Mouse (Mus musculus) stomach, embryonic 16.5 days (tissue): ENCODE measurements at regions not wholly inside any gene's neighbourhood (a gene's known extent, or its start where the extent isn't known, plus 50 kb on each side); places are given as distances from the start of the nearest gene placed in this dataset.

ENCODE experiments used
- ATAC-seq: fragments of 200-750 bp; cut with Nextera tagmentation; 2 replicates; pipeline ENCODE4 v1.8.0; 2017; ENCODE audit warnings: moderate number of reproducible peaks, moderate TSS enrichment; ENCODE audit not compliant: insufficient read depth, low FRiP score
- H3K27ac ChIP-seq: fragments of 300-500 bp; sonication (generic); 2 replicates; pipeline ENCODE4 v1.5.1; 2014; ENCODE audit warnings: low read length
- H3K27me3 ChIP-seq: fragments of 300-500 bp; sonication (generic); 2 replicates; pipeline ENCODE4 v1.6.1; 2014; ENCODE audit warnings: low read length, control low read depth, mixed read lengths; ENCODE audit not compliant: control insufficient read depth, insufficient read depth
- H3K36me3 ChIP-seq: fragments of 300-500 bp; sonication (generic); 2 replicates; pipeline ENCODE4 v1.6.1; 2014; ENCODE audit warnings: low read length; ENCODE audit not compliant: control insufficient read depth, insufficient read depth
- H3K4me1 ChIP-seq: fragments of 300-500 bp; sonication (generic); 2 replicates; pipeline ENCODE4 v1.6.1; 2014; ENCODE audit warnings: low read length, control low read depth, mixed read lengths; ENCODE audit not compliant: control insufficient read depth, insufficient read depth
- H3K4me2 ChIP-seq: fragments of 300-500 bp; sonication (generic); 2 replicates; pipeline ENCODE4 v1.6.1; 2014; ENCODE audit warnings: low read depth, low read length, mixed read lengths
- H3K4me3 ChIP-seq: fragments of 300-500 bp; sonication (generic); replicated peaks from 2 replicates; pipeline ENCODE4 v1.5.1; 2014; ENCODE audit warnings: mild to moderate bottlenecking, low read length
- H3K9ac ChIP-seq: fragments of 300-500 bp; sonication (generic); 2 replicates; pipeline ENCODE4 v1.6.1; 2014; ENCODE audit warnings: low read length
- H3K9me3 ChIP-seq: fragments of 300-500 bp; sonication (generic); replicated peaks from 2 replicates; pipeline ENCODE4 v1.6.1; 2016; ENCODE audit warnings: low read length, control low read depth; ENCODE audit not compliant: control insufficient read depth
- WGBS: fragments of 180-500 bp; shearing (Covaris S2); extraction: QIAGEN DNeasy Blood & Tissue Kit; methylation state at CpG from one replicate; pipeline ENCODE4 v1.1.7; 2014; 5-methylcytosine and 5-hydroxymethylcytosine counted together

DNA sequence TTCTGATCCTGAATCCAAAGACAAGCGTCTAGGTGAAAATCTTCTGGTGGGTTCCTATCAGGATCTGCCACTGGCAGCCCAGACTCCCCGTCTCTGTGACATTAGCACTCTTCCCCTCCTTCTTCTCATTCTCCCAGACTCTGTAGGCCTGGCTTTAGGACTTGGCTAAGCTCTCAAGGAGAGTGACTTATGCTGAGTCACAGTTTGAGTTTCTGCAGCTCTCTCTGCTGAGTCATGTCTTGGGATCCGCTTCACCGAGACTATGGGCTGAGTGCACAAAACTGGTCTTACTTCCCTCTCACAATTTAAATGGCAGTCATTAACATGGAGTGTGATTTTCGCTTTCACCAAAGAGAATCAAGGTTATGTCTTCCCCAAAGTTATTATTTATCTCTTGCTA is 85.2 kb upstream of the Oxgr1 start:
- no peaks in the 10 kb centered on the region for H3K27me3 ChIP-seq
- no peak overlapping the region for H3K4me3 ChIP-seq
- H3K4me1 ChIP-seq = no peaks in the 10 kb centered on the region
- no peak overlapping the region for H3K4me2 ChIP-seq
- H3K27ac ChIP-seq = no peak overlapping the region
- H3K9me3 ChIP-seq = no peaks in the 10 kb centered on the region
- 68% methylated on average over 5 of the region's 5 CpGs for WGBS
- H3K36me3 ChIP-seq = no peaks in the 10 kb centered on the region
- no peak overlapping the region for H3K9ac ChIP-seq
- peak; percentile 29; the same call in 1 of the 2 replicates for ATAC-seq

DNA sequence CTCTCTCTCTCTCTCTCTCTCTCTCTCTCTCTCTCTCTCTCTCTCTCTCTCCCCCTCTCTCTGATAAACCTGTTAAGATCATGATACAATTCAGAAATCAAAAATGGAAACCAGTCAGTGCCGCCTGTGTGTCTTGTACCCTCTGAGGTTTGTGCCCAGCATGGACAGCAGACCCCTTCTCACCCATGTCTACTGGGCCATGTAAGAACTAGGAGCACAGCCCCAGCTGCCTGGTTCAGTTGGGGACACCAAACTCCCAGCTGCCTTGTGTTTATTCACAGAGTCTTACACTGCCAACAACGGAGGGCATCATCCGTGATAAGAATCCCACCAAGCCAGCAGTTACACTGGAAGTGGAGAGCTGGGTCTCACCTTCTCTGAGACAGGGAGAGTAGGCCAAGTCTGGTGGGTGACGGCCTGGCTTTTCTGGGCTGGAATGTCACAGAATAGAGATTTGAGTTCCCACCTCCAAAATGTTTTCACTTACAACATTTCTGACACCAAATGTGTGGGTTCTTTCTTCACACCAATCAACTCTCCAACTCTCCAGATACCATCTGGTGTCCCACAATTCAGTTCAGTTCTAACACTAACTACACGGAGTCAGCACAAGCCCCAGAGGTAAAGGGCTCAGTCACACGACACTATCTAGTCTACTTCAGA is 92.2 kb upstream of the Oxgr1 start:
- ATAC-seq = no peak
- Histone ChIP-seq H3K27ac (no peak overlapping the region), H3K36me3 (no peaks in the 10 kb centered on the region), H3K4me3 (no peak overlapping the region), H3K27me3 (no peaks in the 10 kb centered on the region; the same call in 1 of the 2 replicates), H3K9me3 (no peaks in the 10 kb centered on the region), H3K4me2 (no peak overlapping the region), H3K4me1 (no peaks in the 10 kb centered on the region), H3K9ac (no peak overlapping the region)
- WGBS = 79% methylated on average over 6 of the region's 6 CpGs

DNA sequence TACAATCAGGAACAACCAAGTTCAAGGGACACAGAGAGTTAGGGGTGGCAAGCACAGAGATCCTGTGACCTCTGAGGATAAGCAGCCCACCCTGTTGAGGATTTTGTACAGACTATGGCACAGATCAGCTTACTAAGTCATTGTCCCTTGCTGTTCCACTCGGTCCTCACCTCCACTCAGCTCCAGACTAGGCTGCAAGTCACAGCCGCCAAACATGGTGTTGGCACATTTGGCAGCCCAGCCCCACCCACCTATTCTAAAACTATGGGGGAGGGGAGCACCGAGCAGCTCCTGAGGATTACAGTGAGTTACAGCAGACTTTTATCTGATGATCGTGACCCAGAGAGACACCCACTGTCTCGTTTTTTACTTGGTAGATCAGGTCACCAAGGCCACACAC is 93.0 kb upstream of the Oxgr1 start:
- H3K27me3 ChIP-seq = no peaks in the 10 kb centered on the region; the same call in 1 of the 2 replicates
- no peak for ATAC-seq
- H3K9ac ChIP-seq = no peak overlapping the region
- WGBS = 52% methylated on average over 5 of the region's 5 CpGs
- no peak overlapping the region for H3K4me3 ChIP-seq
- no peak overlapping the region for H3K27ac ChIP-seq
- H3K4me2 ChIP-seq = no peak overlapping the region
- no peaks in the 10 kb centered on the region for H3K4me1 ChIP-seq
- no peaks in the 10 kb centered on the region for H3K36me3 ChIP-seq
- no peaks in the 10 kb centered on the region for H3K9me3 ChIP-seq

DNA sequence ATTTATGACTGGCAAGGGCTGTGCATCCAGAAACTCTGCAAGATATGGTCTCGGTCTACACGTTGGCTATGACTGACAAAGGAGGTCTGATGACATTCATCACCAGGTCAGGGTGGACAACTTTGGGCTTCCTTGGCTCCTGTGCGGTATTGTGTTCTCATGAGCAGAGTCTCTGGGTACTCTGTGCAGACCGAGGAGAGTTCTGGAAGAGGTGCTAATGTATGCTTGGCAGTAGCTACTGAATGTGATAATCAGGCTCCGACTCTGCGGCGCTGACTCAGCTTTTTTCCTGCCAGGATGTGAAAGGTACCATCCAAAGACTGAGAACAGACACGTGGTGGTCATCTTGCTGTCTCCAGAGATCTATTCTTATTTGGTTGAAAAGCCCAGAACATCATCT is 94.5 kb upstream of the Oxgr1 start:
- WGBS = 86% methylated on average over 8 of the region's 8 CpGs
- H3K27ac ChIP-seq = no peak overlapping the region
- H3K9me3 ChIP-seq = no peaks in the 10 kb centered on the region
- no peak for ATAC-seq
- no peak overlapping the region for H3K4me3 ChIP-seq
- H3K9ac ChIP-seq = no peak overlapping the region
- no peaks in the 10 kb centered on the region; the same call in 1 of the 2 replicates for H3K27me3 ChIP-seq
- no peak overlapping the region for H3K4me2 ChIP-seq
- no peaks in the 10 kb centered on the region for H3K36me3 ChIP-seq
- H3K4me1 ChIP-seq = no peaks in the 10 kb centered on the region

DNA sequence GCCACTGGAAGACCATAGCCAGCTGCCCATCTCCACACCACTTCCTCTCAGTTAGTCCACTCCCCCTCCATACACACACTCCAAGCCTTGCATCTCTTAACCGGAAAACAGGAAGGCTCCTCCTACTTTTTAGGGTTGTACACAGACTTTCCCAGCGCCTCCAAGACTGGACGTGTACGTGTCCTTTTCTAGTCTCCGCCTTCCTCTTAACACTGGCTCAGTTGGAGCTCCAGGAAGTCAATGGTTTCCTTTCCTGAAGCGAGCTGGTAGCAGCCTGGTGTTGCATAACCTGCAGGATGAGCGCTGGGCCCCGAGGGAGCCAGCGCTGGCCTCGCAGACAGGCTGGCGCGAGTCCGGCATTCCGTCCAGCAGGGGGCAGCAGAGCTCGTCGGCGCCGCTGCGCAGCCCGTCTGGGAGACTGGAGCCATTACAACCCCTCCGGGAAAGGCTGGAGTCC is 95.5 kb upstream of the Oxgr1 start:
- no peaks in the 10 kb centered on the region; the same call in 1 of the 2 replicates for H3K27me3 ChIP-seq
- no peaks in the 10 kb centered on the region for H3K9me3 ChIP-seq
- H3K4me2 ChIP-seq = peak overlapping the region; percentile 48
- no peaks in the 10 kb centered on the region; the same call in 1 of the 2 replicates for H3K4me1 ChIP-seq
- peak overlapping the region; percentile 69 for H3K27ac ChIP-seq
- no peaks in the 10 kb centered on the region for H3K36me3 ChIP-seq
- whole genome bisulfite sequencing = 1% methylated on average over 21 of the region's 21 CpGs
- H3K4me3 ChIP-seq = peak overlapping the region; percentile 35
- H3K9ac ChIP-seq = peak overlapping the region; percentile 59
- peak; percentile 94 for ATAC-seq

DNA sequence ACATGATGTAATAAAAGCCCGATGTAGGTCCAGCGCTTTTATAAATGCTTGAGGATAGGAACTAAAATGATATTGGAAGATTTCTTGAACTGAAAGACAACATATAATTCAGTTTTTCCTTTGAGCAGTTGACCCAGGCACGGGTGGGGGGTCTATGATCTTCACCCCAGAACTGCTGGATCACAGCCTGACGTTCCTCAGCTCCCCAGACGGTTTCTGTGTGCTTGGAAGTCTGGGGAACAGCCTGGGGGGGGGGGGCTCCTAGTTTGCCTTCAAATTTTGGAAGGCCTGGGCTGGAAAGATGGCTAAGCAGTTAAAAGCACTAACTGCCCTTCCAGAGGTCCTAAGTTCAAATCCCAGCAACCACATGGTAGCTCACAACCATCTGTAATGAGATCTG is 96.3 kb upstream of the Oxgr1 start:
- Histone ChIP-seq H3K27ac (no peak overlapping the region), H3K36me3 (no peaks in the 10 kb centered on the region), H3K4me3 (no peak overlapping the region), H3K9ac (no peak overlapping the region), H3K9me3 (no peaks in the 10 kb centered on the region), H3K4me2 (no peak overlapping the region), H3K4me1 (no peaks in the 10 kb centered on the region; the same call in 1 of the 2 replicates), H3K27me3 (no peaks in the 10 kb centered on the region; the same call in 1 of the 2 replicates)
- ATAC-seq = no peak
- 79% methylated on average over 5 of the region's 5 CpGs for WGBS

DNA sequence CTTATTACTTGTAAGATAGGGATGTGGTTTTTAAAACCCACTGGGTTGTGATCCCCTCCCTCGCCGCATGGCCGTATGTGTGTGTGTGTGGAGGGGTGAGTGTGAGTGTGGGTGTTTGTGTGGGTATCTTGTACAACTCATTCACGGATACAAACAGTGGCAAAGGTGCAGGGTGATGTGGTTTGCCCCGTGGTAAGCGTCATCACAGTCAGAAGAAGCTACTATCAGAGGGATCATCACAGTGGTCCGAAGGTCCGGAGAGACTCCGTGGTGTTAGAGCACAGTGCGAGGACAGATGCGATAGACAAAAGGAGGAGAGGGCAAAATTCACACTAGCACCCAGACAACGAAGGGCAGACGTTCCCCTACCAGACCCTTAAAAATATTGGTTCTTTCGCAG is 97.0 kb upstream of the Oxgr1 start:
- no peak overlapping the region for H3K4me2 ChIP-seq
- H3K27ac ChIP-seq = no peak overlapping the region
- H3K9ac ChIP-seq = no peak overlapping the region
- no peak for ATAC-seq
- H3K4me1 ChIP-seq = no peaks in the 10 kb centered on the region; the same call in 1 of the 2 replicates
- H3K36me3 ChIP-seq = no peaks in the 10 kb centered on the region
- H3K27me3 ChIP-seq = no peaks in the 10 kb centered on the region; the same call in 1 of the 2 replicates
- no peaks in the 10 kb centered on the region for H3K9me3 ChIP-seq
- 94% methylated on average over 14 of the region's 14 CpGs for WGBS
- no peak overlapping the region for H3K4me3 ChIP-seq

DNA sequence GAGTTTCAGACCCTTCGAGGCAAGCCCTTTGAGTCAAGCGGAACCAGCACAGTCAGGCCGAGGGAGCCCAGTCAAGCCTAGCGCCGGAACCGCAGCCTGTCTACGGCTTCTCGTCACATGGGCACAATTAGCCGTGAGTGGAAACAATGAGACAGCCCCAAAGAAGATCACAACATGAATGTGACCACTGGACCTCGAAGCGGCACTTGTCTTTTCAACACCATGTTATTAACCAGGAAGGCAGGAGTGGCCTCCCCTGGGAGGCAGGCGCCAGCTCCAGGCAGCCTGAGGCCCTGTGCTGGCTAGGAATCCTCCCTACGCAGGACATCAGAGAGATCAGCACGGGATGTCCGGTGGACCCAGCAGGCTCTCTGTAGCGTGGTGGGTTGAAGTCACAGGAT is 97.4 kb upstream of the Oxgr1 start:
- H3K4me3 ChIP-seq = no peak overlapping the region
- H3K4me1 ChIP-seq = no peaks in the 10 kb centered on the region; the same call in 1 of the 2 replicates
- H3K9me3 ChIP-seq = no peaks in the 10 kb centered on the region
- ATAC-seq = no peak
- H3K4me2 ChIP-seq = no peak overlapping the region
- H3K27me3 ChIP-seq = no peaks in the 10 kb centered on the region; the same call in 1 of the 2 replicates
- H3K27ac ChIP-seq = no peak overlapping the region
- WGBS = 87% methylated on average over 16 of the region's 16 CpGs
- no peak overlapping the region for H3K9ac ChIP-seq
- no peaks in the 10 kb centered on the region for H3K36me3 ChIP-seq

DNA sequence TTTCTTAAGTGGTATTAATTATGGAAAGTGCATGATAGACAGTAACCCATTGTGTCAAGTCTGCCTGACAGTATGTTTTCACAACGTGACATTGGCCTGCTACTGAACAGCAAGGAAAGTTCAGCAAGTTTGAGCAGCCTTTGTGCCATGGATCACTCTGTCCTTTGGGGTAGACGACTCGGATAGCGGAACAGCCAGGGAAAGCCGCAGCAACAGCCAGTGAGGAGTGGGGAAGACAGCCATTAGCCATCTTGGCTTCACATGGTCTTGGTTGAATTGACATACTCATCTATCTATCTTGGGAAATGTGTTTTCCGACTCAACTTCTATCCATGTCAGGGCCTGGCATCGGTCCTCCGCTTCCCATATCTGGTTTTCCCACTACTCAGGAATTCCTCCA is 98.0 kb upstream of the Oxgr1 start:
- H3K4me3 ChIP-seq = no peak overlapping the region
- no peaks in the 10 kb centered on the region for H3K9me3 ChIP-seq
- ATAC-seq = no peak
- no peak overlapping the region for H3K9ac ChIP-seq
- no peak overlapping the region for H3K27ac ChIP-seq
- 93% methylated on average over 8 of the region's 8 CpGs for WGBS
- H3K4me2 ChIP-seq = no peak overlapping the region
- no peaks in the 10 kb centered on the region; the same call in 1 of the 2 replicates for H3K27me3 ChIP-seq
- no peaks in the 10 kb centered on the region; the same call in 1 of the 2 replicates for H3K4me1 ChIP-seq
- H3K36me3 ChIP-seq = no peaks in the 10 kb centered on the region
